Mouse (Mus musculus): ENCODE measurements around the gene Olfr273. TPM values are rescaled to one million over a fixed set of nuclear protein-coding genes. Genes with fewer than 3 reads are reported as not detected.
"Not testable (repeated sequence)": the region's sequence is repeated elsewhere in the genome, so short reads cannot be mapped to it uniquely, and the experiment has no call there.

The Olfr273 gene
- not detected in 2 replicates for total RNA-seq (2014; rRNA removed)
- not detected in 2 replicates for polyA plus RNA-seq (2012; rRNA removed)

DNA sequence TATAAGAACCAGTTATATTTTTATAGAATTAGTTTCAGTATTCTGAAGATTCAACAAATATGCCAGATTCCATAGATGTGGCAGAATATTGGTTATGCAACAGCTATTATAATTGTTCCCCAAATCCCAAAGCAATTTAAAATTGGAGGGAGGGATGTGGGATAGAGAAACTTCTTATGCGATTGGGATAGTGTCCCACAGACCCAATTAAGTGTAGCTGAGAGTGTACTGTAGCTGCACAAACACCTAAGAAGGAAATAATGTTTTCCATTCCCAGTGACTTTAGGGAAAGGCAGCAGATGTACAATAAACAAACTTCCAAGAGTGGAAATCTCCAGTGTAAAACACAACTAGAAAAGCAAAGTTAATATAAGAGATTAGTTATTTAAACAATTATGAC is at the start of gene Olfr273:
Olfr273 (minus strand) TSS at position 101 of the 400 bp plus-strand sequence.
- Histone ChIP-seq H3K36me3 (ENCODE audit: control insufficient read depth, insufficient read depth, low read length) (no peaks in the 10 kb centered on the region), H3K4me3 (ENCODE audit: insufficient read depth, low read depth, low read length) (no peak within 1 kb of the TSS), H3K27ac (replicated peaks; ENCODE audit: insufficient read depth, low read depth, low read length) (no peak within 1 kb of the TSS), H3K4me1 (ENCODE audit: control insufficient read depth, insufficient read depth, low read length) (no peaks in the 10 kb centered on the region), H3K9ac (ENCODE audit: low read depth, low read length) (no peak within 1 kb of the TSS), H3K27me3 (ENCODE audit: control insufficient read depth, insufficient read depth, low read length) (no peaks in the 10 kb centered on the region), H3K79me2 (ENCODE audit: control insufficient read depth, insufficient read depth, low read length) (no peaks in the 10 kb centered on the region)
- WGBS = 77% methylated on average over 1 of the region's 1 CpGs
- DNase-seq (ENCODE audit: extremely low read depth, low read depth, low spot score) = no peak
- TF ChIP-seq POLR2A (IDR thresholded peaks at IDR 0.05; ENCODE audit: extremely low read depth, insufficient read depth, low read length) = no peak
- TF ChIP-seq CTCF (IDR thresholded peaks at IDR 0.05; ENCODE audit: low read depth, low read length) = no peak

DNA sequence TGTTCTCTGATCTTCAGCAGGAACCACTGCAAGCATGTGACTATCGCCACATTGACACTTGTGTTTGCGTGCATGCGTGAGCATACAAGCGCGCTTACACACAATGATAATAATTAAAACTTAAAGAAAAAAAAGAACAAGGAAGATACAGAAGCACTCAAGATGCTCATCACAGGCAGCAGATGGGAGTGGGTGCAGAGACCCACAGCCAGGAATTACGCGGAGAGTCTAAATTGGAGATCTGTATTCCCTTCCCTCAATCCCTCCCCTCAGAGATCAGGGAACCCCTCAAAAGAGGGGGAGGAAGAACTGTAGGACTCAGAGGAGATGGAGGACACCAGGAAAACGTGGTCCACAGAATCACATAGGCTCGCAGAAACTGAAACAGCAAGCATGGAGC is 5.1 kb upstream of the Olfr273 start:
- Histone ChIP-seq H3K4me3 (ENCODE audit: insufficient read depth, low read depth, low read length) (no peak overlapping the region), H3K79me2 (ENCODE audit: control insufficient read depth, insufficient read depth, low read length) (no peaks in the 10 kb centered on the region), H3K27me3 (ENCODE audit: control insufficient read depth, insufficient read depth, low read length) (no peaks in the 10 kb centered on the region), H3K27ac (replicated peaks; ENCODE audit: insufficient read depth, low read depth, low read length) (no peak overlapping the region), H3K36me3 (ENCODE audit: control insufficient read depth, insufficient read depth, low read length) (no peaks in the 10 kb centered on the region), H3K9ac (ENCODE audit: low read depth, low read length) (no peak overlapping the region), H3K4me1 (ENCODE audit: control insufficient read depth, insufficient read depth, low read length) (no peaks in the 10 kb centered on the region)
- no peak for DNase-seq (ENCODE audit: extremely low read depth, low read depth, low spot score)
- TF ChIP-seq POLR2A (IDR thresholded peaks at IDR 0.05; ENCODE audit: extremely low read depth, insufficient read depth, low read length) = no peak
- TF ChIP-seq CTCF (IDR thresholded peaks at IDR 0.05; ENCODE audit: low read depth, low read length) = no peak
- WGBS = 93% methylated on average over 9 of the region's 9 CpGs

- WGBS = 88% methylated on average over 5 of the region's 5 CpGs
- TF ChIP-seq CTCF (IDR thresholded peaks at IDR 0.05; ENCODE audit: low read depth, low read length) = no peak
- no peak for TF ChIP-seq POLR2A (IDR thresholded peaks at IDR 0.05; ENCODE audit: extremely low read depth, insufficient read depth, low read length)
Measured at GRCm38 (mm10) chr4:52849672-52850071, 9.4 kb downstream of the Olfr273 start.

DNA sequence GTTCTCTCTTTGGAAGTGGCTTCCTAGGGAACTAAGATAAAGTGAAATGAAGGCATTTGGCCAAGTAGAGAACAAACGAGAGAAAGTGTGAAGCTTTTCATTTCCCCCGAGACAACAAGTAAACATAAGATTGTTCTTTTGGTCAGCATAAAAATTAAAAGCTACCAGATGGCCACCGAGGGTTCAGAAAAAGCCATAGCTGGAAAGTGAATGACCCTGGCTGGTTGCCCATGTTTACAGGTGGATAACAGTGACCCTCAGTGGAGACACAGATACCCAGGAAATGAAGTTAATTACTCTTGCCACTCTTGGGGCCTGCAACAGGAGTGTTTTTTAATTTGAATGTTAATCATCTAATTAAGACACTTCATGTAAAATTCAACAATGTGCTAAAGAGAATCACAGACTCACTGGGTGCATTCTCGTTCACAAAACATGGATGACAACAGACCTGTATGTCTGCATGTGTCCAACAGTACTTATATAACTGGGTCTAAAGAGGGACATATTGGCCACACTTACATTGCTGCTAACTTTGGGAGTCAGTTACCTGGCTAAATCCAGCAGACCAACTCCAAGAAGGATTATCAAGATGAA is 9.9 kb downstream of the Olfr273 start:
- DNase-seq (ENCODE audit: extremely low read depth, low read depth, low spot score) = no peak
- Histone ChIP-seq H3K79me2 (ENCODE audit: control insufficient read depth, insufficient read depth, low read length) (no peaks in the 10 kb centered on the region), H3K4me3 (ENCODE audit: insufficient read depth, low read depth, low read length) (no peak overlapping the region), H3K27me3 (ENCODE audit: control insufficient read depth, insufficient read depth, low read length) (no peaks in the 10 kb centered on the region), H3K9ac (ENCODE audit: low read depth, low read length) (no peak overlapping the region), H3K4me1 (ENCODE audit: control insufficient read depth, insufficient read depth, low read length) (no peaks in the 10 kb centered on the region), H3K36me3 (ENCODE audit: control insufficient read depth, insufficient read depth, low read length) (no peaks in the 10 kb centered on the region), H3K27ac (replicated peaks; ENCODE audit: insufficient read depth, low read depth, low read length) (no peak overlapping the region)
- no peak for TF ChIP-seq POLR2A (IDR thresholded peaks at IDR 0.05; ENCODE audit: extremely low read depth, insufficient read depth, low read length)
- TF ChIP-seq CTCF (IDR thresholded peaks at IDR 0.05; ENCODE audit: low read depth, low read length) = no peak
- WGBS = 46% methylated on average over 4 of the region's 4 CpGs

More at GRCm38 (mm10) chr4:52849672-52850071, 9.4 kb downstream of the Olfr273 start:
- Histone ChIP-seq H3K9ac (ENCODE audit: low read depth, low read length) (no peak overlapping the region), H3K27me3 (ENCODE audit: control insufficient read depth, insufficient read depth, low read length) (no peaks in the 10 kb centered on the region), H3K4me1 (ENCODE audit: control insufficient read depth, insufficient read depth, low read length) (no peaks in the 10 kb centered on the region), H3K79me2 (ENCODE audit: control insufficient read depth, insufficient read depth, low read length) (no peaks in the 10 kb centered on the region), H3K36me3 (ENCODE audit: control insufficient read depth, insufficient read depth, low read length) (no peaks in the 10 kb centered on the region), H3K4me3 (ENCODE audit: insufficient read depth, low read depth, low read length) (no peak overlapping the region), H3K27ac (replicated peaks; ENCODE audit: insufficient read depth, low read depth, low read length) (no peak overlapping the region)
- DNase-seq (ENCODE audit: extremely low read depth, low read depth, low spot score) = no peak

- not testable (repeated sequence) for H3K36me3 ChIP-seq (ENCODE audit: control insufficient read depth, insufficient read depth, low read length); H3K9ac ChIP-seq (ENCODE audit: low read depth, low read length); H3K27ac ChIP-seq (replicated peaks; ENCODE audit: insufficient read depth, low read depth, low read length); H3K27me3 ChIP-seq (ENCODE audit: control insufficient read depth, insufficient read depth, low read length); H3K4me3 ChIP-seq (ENCODE audit: insufficient read depth, low read depth, low read length); DNase-seq (ENCODE audit: extremely low read depth, low read depth, low spot score); H3K4me1 ChIP-seq (ENCODE audit: control insufficient read depth, insufficient read depth, low read length); H3K79me2 ChIP-seq (ENCODE audit: control insufficient read depth, insufficient read depth, low read length)
- WGBS = 14% methylated on average over 1 of the region's 1 CpGs
Measured at GRCm38 (mm10) chr4:52845411-52845810, 13.6 kb downstream of the Olfr273 start.

DNA sequence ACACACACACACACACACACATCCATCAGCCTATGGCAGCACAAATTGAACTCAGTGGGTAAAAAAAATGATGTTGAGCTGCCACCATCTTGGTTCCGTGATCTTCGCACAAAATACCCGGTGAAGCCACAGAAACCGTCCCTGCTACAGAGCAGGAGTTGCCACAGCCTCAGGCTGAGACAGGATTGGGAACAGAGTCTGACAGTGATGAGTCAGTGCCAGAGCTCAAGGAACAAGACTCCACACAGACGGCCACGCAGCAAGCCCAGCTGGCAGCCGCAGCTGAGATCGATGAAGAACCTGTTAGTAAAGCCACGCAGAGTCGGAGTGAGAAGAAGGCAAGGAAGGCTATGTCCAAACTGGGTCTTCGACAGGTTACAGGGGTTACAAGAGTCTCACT is 37.7 kb downstream of the Olfr273 start:
- H3K9ac ChIP-seq (ENCODE audit: low read depth, low read length) = no peak overlapping the region
- H3K36me3 ChIP-seq (ENCODE audit: control insufficient read depth, insufficient read depth, low read length) = no peaks in the 10 kb centered on the region
- no peaks in the 10 kb centered on the region for H3K27me3 ChIP-seq (ENCODE audit: control insufficient read depth, insufficient read depth, low read length)
- no peaks in the 10 kb centered on the region for H3K79me2 ChIP-seq (ENCODE audit: control insufficient read depth, insufficient read depth, low read length)
- DNase-seq (ENCODE audit: extremely low read depth, low read depth, low spot score) = no peak
- TF ChIP-seq POLR2A (IDR thresholded peaks at IDR 0.05; ENCODE audit: extremely low read depth, insufficient read depth, low read length) (no peak), CTCF (IDR thresholded peaks at IDR 0.05; ENCODE audit: low read depth, low read length) (no peak)
- no peak overlapping the region for H3K27ac ChIP-seq (replicated peaks; ENCODE audit: insufficient read depth, low read depth, low read length)
- no peak overlapping the region for H3K4me3 ChIP-seq (ENCODE audit: insufficient read depth, low read depth, low read length)
- H3K4me1 ChIP-seq (ENCODE audit: control insufficient read depth, insufficient read depth, low read length) = no peaks in the 10 kb centered on the region
- WGBS = 97% methylated on average over 11 of the region's 11 CpGs
